Mouse (Mus musculus): Measurements from ENCODE around the gene Sema7a. TPM values are rescaled to one million over a fixed set of nuclear protein-coding genes. Genes with fewer than 3 reads are reported as not detected.

Gene Sema7a
- polyA plus RNA-seq, 1 experiment from 2014 or later, result 6.9 TPM

DNA sequence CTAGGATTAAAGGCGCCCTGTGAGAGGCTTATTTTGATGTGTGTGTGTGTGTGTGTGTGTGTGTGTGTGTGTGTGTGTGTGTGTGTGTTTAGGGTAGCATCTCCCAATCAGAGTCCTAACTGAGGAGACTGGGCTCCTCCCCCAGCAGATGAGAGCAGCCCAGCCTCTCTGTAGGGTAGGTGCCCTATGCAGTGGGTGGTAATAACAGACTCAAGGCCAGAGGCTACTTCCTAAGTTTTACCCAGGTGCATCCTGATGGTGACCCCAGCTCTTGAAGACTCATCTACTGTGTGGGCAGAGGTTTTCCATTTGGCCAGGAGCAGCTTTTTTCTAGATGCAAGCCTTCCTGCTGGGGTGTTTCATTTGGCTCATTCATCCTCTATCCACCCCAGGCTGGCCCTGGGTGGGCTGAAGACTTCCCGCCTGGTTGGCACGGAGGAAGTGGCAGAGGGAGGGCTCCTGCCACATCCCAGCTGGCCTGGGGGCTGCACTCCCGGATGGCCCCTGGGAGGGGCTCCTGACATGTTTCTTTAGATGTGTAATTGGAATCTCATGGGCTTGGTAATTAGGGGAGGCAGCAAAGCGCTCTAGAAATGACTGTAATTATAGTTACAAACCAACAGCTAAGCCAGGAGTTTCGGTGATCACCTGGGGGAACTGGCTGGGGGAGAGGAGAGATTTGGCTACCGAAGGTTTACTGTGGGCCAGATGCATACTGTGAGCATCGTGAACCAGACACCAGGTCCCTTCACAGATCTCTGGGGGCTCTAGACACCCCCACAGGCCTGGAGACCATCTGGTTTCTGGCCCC is 53.1 kb downstream of the Sema7a start:
- Histone ChIP-seq H3K27ac (ENCODE audit: low read depth, low read length) (no peak overlapping the region), H3K9ac (ENCODE audit: low read depth, low read length) (no peak overlapping the region), H3K27me3 (replicated peaks; ENCODE audit: control insufficient read depth, insufficient read depth, low read length) (peaks cover 16% of the 10 kb centered on the region), H3K4me1 (replicated peaks; ENCODE audit: control insufficient read depth, insufficient read depth, low read length) (no peaks in the 10 kb centered on the region), H3K9me3 (ENCODE audit: control insufficient read depth) (no peaks in the 10 kb centered on the region), H3K4me3 (ENCODE audit: low read depth, low read length) (no peak overlapping the region), H3K36me3 (ENCODE audit: control insufficient read depth, insufficient read depth) (no peaks in the 10 kb centered on the region), H3K4me2 (replicated peaks; ENCODE audit: low read depth) (no peak overlapping the region)
- WGBS, result 67% methylated on average over 8 of the region's 8 CpGs
- TF ChIP-seq CTCF (IDR thresholded peaks at IDR 0.05; ENCODE audit: low read depth), result no peak
- no peak for ATAC-seq

DNA sequence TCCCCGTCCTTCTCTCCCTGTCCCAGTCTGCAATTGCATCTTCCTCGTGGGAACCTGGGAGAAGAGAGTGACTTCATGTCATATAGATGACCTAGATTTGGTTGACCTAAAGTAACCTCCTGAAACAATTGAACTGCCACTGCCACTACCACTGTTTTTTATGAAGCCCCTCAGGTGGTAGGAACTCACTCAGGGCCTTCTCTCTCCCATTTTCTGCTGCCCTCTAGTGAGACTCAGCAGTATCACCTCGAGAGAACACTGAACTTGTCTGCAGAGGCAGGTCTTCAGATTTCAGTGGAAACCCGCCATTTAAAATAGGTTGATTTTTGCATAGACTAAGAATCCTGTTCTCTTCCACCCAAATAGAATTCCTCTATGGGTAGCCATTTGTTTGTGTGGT is 55.4 kb downstream of the Sema7a start:
- Histone ChIP-seq H3K27me3 (replicated peaks; ENCODE audit: control insufficient read depth, insufficient read depth, low read length) (peaks cover 16% of the 10 kb centered on the region), H3K4me2 (replicated peaks; ENCODE audit: low read depth) (no peak overlapping the region), H3K4me1 (replicated peaks; ENCODE audit: control insufficient read depth, insufficient read depth, low read length) (no peaks in the 10 kb centered on the region), H3K9ac (ENCODE audit: low read depth, low read length) (no peak overlapping the region), H3K36me3 (ENCODE audit: control insufficient read depth, insufficient read depth) (no peaks in the 10 kb centered on the region), H3K9me3 (ENCODE audit: control insufficient read depth) (no peaks in the 10 kb centered on the region), H3K4me3 (ENCODE audit: low read depth, low read length) (no peak overlapping the region), H3K27ac (ENCODE audit: low read depth, low read length) (no peak overlapping the region)
- peak; percentile 77 for TF ChIP-seq CTCF (IDR thresholded peaks at IDR 0.05; ENCODE audit: low read depth)
- ATAC-seq, result no peak
- whole genome bisulfite sequencing, result 44% methylated on average over 4 of the region's 4 CpGs

DNA sequence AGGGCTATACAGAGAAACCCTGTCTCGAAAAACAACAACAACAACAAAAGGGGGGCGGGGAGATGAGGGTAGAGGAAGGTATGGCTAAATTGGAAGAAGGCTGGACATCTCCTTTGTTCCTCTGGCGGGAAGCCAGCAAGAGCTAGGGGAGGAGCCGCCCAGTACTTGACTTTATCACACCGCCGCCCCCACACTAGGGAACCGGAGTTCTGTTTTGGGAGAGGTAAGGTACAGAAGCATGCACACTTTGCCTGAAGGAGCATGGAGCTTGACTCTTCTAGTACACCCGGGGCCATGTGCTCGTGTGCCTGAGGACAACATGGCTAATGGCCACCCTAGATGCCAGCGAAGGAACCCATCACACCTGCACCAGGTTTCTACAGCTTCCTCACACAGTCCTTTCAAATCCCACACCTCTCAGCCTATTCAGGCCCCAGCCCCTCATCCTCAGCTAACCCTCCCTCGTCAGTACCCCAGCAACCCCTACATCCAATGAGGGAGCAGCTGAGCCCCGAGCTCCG is 57.7 kb downstream of the Sema7a start:
- peak overlapping the region; percentile 80 for H3K4me2 ChIP-seq (replicated peaks; ENCODE audit: low read depth)
- H3K9me3 ChIP-seq (ENCODE audit: control insufficient read depth), result no peaks in the 10 kb centered on the region
- no peak overlapping the region for H3K27ac ChIP-seq (ENCODE audit: low read depth, low read length)
- WGBS, result 18% methylated on average over 13 of the region's 13 CpGs
- ATAC-seq, result no peak
- no peaks in the 10 kb centered on the region for H3K4me1 ChIP-seq (replicated peaks; ENCODE audit: control insufficient read depth, insufficient read depth, low read length)
- peaks cover 16% of the 10 kb centered on the region for H3K27me3 ChIP-seq (replicated peaks; ENCODE audit: control insufficient read depth, insufficient read depth, low read length)
- H3K4me3 ChIP-seq (ENCODE audit: low read depth, low read length), result peak overlapping the region; percentile 37
- 0 out of 2 replicates have a peak overlapping the region, but pooled peaks have one; percentile 22 for H3K9ac ChIP-seq (ENCODE audit: low read depth, low read length)
- no peaks in the 10 kb centered on the region for H3K36me3 ChIP-seq (ENCODE audit: control insufficient read depth, insufficient read depth)
- no peak for TF ChIP-seq CTCF (IDR thresholded peaks at IDR 0.05; ENCODE audit: low read depth)

DNA sequence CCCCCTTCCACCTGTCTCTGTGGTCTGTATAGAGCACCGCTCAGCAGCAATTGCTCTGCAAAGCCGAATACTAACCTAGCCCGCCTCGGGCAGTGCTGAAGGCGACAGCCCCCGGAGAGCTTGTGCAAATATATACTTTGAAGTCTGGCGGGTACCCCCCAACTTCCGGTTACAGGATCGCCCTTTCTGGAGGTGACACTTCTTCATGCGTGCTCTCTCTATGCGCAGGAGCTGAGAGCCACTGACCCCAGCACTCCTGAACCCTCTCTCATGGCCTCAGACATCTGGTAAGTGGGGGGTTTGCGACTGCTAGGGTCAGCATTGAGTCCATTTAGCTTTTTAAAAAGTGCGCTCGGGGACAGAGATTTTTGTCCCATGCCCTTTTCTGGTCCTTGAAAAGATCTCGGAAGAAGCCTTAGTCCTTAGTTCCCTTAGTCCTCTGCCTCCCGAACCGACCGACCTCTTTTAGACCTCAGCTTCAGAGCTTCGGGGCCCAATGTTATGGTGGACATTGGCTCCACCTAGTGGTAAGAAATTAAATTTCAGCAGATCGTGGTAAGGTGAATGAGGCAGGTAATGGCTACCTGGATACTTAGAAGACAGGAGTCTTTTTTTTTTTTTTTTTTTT is 58.2 kb downstream of the Sema7a start:
- no peak overlapping the region for H3K27ac ChIP-seq (ENCODE audit: low read depth, low read length)
- no peaks in the 10 kb centered on the region for H3K36me3 ChIP-seq (ENCODE audit: control insufficient read depth, insufficient read depth)
- H3K4me2 ChIP-seq (replicated peaks; ENCODE audit: low read depth), result peak overlapping the region; percentile 80
- WGBS, result 3% methylated on average over 20 of the region's 20 CpGs
- ATAC-seq, result peak; percentile 81
- peak; percentile 89 for TF ChIP-seq CTCF (IDR thresholded peaks at IDR 0.05; ENCODE audit: low read depth)
- H3K9me3 ChIP-seq (ENCODE audit: control insufficient read depth), result no peaks in the 10 kb centered on the region
- no peaks in the 10 kb centered on the region for H3K4me1 ChIP-seq (replicated peaks; ENCODE audit: control insufficient read depth, insufficient read depth, low read length)
- H3K4me3 ChIP-seq (ENCODE audit: low read depth, low read length), result peak overlapping the region; percentile 37
- H3K27me3 ChIP-seq (replicated peaks; ENCODE audit: control insufficient read depth, insufficient read depth, low read length), result peaks cover 16% of the 10 kb centered on the region
- H3K9ac ChIP-seq (ENCODE audit: low read depth, low read length), result 0 out of 2 replicates have a peak overlapping the region, but pooled peaks have one; percentile 22

DNA sequence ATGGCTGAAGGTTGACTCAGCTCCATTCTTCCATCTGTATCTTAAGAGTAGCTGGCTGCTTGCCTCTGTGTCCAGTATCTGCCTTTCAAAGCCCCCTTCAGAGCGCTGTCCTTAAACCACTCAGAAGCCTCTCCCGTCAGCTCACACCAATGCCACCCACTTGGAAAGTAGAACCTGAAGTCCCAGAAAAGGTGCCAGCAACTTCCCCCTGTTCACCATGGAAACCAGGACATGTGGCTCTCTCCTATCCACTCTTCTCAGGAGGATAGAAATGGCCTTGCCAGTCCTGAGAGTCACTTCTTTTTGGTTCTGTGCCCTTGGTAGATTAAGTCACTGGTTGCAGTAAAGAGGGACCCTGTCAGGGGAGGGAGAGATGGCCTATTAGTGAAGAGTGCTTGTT is 58.8 kb downstream of the Sema7a start:
- ATAC-seq, result no peak; the same call in 1 of the 2 replicates
- TF ChIP-seq CTCF (IDR thresholded peaks at IDR 0.05; ENCODE audit: low read depth), result no peak
- H3K4me2 ChIP-seq (replicated peaks; ENCODE audit: low read depth), result no peak overlapping the region
- H3K4me1 ChIP-seq (replicated peaks; ENCODE audit: control insufficient read depth, insufficient read depth, low read length), result no peaks in the 10 kb centered on the region
- no peak overlapping the region for H3K27ac ChIP-seq (ENCODE audit: low read depth, low read length)
- WGBS, result 70% methylated on average over 2 of the region's 2 CpGs
- H3K9ac ChIP-seq (ENCODE audit: low read depth, low read length), result no peak overlapping the region
- H3K36me3 ChIP-seq (ENCODE audit: control insufficient read depth, insufficient read depth), result no peaks in the 10 kb centered on the region
- peaks cover 16% of the 10 kb centered on the region for H3K27me3 ChIP-seq (replicated peaks; ENCODE audit: control insufficient read depth, insufficient read depth, low read length)
- no peaks in the 10 kb centered on the region for H3K9me3 ChIP-seq (ENCODE audit: control insufficient read depth)
- H3K4me3 ChIP-seq (ENCODE audit: low read depth, low read length), result no peak overlapping the region

DNA sequence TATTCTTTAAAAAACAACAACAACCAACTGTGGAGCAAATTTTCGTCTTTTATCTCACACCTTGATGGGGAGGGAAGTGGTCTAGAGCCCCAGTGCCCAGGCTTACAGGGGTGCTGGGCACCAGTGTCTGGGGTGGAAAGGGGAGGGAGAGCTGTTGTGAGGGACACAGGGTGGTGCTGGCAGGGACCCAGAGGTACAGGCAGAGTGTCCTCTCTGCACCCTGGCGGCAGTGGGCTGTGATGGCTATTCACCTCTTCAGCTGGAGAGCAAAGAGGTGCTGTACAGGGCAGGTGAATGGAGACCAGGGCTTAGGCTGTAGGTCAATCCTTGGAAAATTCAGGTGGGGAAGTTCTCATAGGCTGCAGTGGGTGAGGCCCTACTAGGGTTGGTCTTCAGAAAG is 59.8 kb downstream of the Sema7a start:
- Histone ChIP-seq H3K4me2 (replicated peaks; ENCODE audit: low read depth) (no peak overlapping the region), H3K27ac (ENCODE audit: low read depth, low read length) (no peak overlapping the region), H3K9me3 (ENCODE audit: control insufficient read depth) (no peaks in the 10 kb centered on the region), H3K36me3 (ENCODE audit: control insufficient read depth, insufficient read depth) (no peaks in the 10 kb centered on the region), H3K27me3 (replicated peaks; ENCODE audit: control insufficient read depth, insufficient read depth, low read length) (peaks cover 16% of the 10 kb centered on the region), H3K9ac (ENCODE audit: low read depth, low read length) (no peak overlapping the region), H3K4me3 (ENCODE audit: low read depth, low read length) (no peak overlapping the region), H3K4me1 (replicated peaks; ENCODE audit: control insufficient read depth, insufficient read depth, low read length) (no peaks in the 10 kb centered on the region)
- ATAC-seq, result no peak
- peak; percentile 6; the same call in 1 of the 2 replicates for TF ChIP-seq CTCF (IDR thresholded peaks at IDR 0.05; ENCODE audit: low read depth)
- WGBS, result 49% methylated on average over 2 of the region's 2 CpGs

Measured in intestine, postnatal 0 days (tissue).